Mouse (Mus musculus) embryonic fibroblast, embryonic 13.5 days (primary cell): Measurements from ENCODE around the gene Mat2a.
"Not testable (repeated sequence)": the region's sequence is repeated elsewhere in the genome, so short reads cannot be mapped to it uniquely, and the experiment has no call there.

Experiments used
- CTCF ChIP-seq: IDR thresholded peaks from 2 replicates; pipeline ENCODE4 v1.5.1; 2011; ENCODE audit warnings: mild to moderate bottlenecking, control low read depth, low read length, moderate library complexity, borderline replicate concordance; ENCODE audit not compliant: insufficient read depth
- POLR2A ChIP-seq: IDR thresholded peaks from 2 replicates; pipeline ENCODE4 v1.6.1; 2011; ENCODE audit warnings: low read depth, mild to moderate bottlenecking, control low read depth, low read length, moderate library complexity

GRCm38 (mm10) chr6:72451778-72452177 is 12.4 kb upstream of the Mat2a start:
- not testable (repeated sequence) for TF ChIP-seq CTCF, POLR2A
